Mouse (Mus musculus) ovary, postnatal 10 days (tissue): ENCODE data around the gene Usmg5.

Source experiments
- DNase-seq: peaks from one replicate; pipeline ENCODE4 v3.0.0; 2022; ENCODE audit warnings: low spot score

Gene Usmg5

GRCm38 (mm10) chr19:47057684-47058083 is 32.8 kb downstream of the Usmg5 start:
- no peak for DNase-seq

- no peak for DNase-seq
Observed at GRCm38 (mm10) chr19:47053471-47053870, 37.0 kb downstream of the Usmg5 start.

GRCm38 (mm10) chr19:47052927-47053326 is 37.5 kb downstream of the Usmg5 start:
- DNase-seq = no peak

GRCm38 (mm10) chr19:47050271-47051032 is 40.0 kb downstream of the Usmg5 start, which contains the start of gene Pcgf6:
Gene Pcgf6, minus strand, starts transcription at chr19:47050906.
- DNase-seq = peak; percentile 57

- DNase-seq = no peak
Observed at GRCm38 (mm10) chr19:47049840-47050239, 40.6 kb downstream of the Usmg5 start.

GRCm38 (mm10) chr19:47049061-47049460 is 41.4 kb downstream of the Usmg5 start:
- DNase-seq = no peak

- no peak for DNase-seq
Observed at GRCm38 (mm10) chr19:47047236-47047833, 43.1 kb downstream of the Usmg5 start.

- DNase-seq = no peak
Observed at GRCm38 (mm10) chr19:47046343-47046742, 44.1 kb downstream of the Usmg5 start.

GRCm38 (mm10) chr19:47043608-47044007 is 46.8 kb downstream of the Usmg5 start:
- DNase-seq = no peak

GRCm38 (mm10) chr19:47040720-47041473 is 49.5 kb downstream of the Usmg5 start:
- no peak for DNase-seq

- no peak for DNase-seq
Observed at GRCm38 (mm10) chr19:47036596-47036995, 53.9 kb downstream of the Usmg5 start.

- DNase-seq = no peak
Observed at GRCm38 (mm10) chr19:47034916-47035315, 55.5 kb downstream of the Usmg5 start.
